Mouse (Mus musculus): ENCODE results near the gene Oxsr1.
"Not testable (repeated sequence)": the region's sequence is repeated elsewhere in the genome, so short reads cannot be mapped to it uniquely, and the experiment has no call there.

The Oxsr1 gene

GRCm38 (mm10) chr9:119322289-119323259 is at the start of gene Oxsr1:
Oxsr1 (minus strand) TSS chr9:119322427.
- peak; percentile 98 for DNase-seq (ENCODE audit: low read depth, low spot score)

GRCm38 (mm10) chr9:119371251-119371650 is 49.0 kb upstream of the Oxsr1 start:
- no peak for DNase-seq (ENCODE audit: low read depth, low spot score)

- DNase-seq (ENCODE audit: low read depth, low spot score), result not testable (repeated sequence)
These were observed 48.5 kb upstream of the Oxsr1 start for GRCm38 (mm10) chr9:119370770-119371169.

- DNase-seq (ENCODE audit: low read depth, low spot score), result no peak
These were observed 46.1 kb upstream of the Oxsr1 start for GRCm38 (mm10) chr9:119368367-119368766.

- DNase-seq (ENCODE audit: low read depth, low spot score), result no peak
These were observed 43.1 kb upstream of the Oxsr1 start, which contains the start of gene Slc22a14 for GRCm38 (mm10) chr9:119365284-119365683. Slc22a14 (minus strand) TSS chr9:119365553.

GRCm38 (mm10) chr9:119363229-119363628 is 41.0 kb upstream of the Oxsr1 start:
- DNase-seq (ENCODE audit: low read depth, low spot score), result no peak

GRCm38 (mm10) chr9:119361416-119361815 is 39.2 kb upstream of the Oxsr1 start:
- no peak for DNase-seq (ENCODE audit: low read depth, low spot score)

- no peak for DNase-seq (ENCODE audit: low read depth, low spot score)
These were observed 35.8 kb upstream of the Oxsr1 start for GRCm38 (mm10) chr9:119358058-119358429.

- peak; percentile 82 for DNase-seq (ENCODE audit: low read depth, low spot score)
These were observed 35.3 kb upstream of the Oxsr1 start, which contains the start of gene Xylb for GRCm38 (mm10) chr9:119357331-119358057. Xylb (plus strand) TSS chr9:119357381.

GRCm38 (mm10) chr9:119355943-119356342 is 33.7 kb upstream of the Oxsr1 start:
- DNase-seq (ENCODE audit: low read depth, low spot score), result no peak

- no peak for DNase-seq (ENCODE audit: low read depth, low spot score)
These were observed 31.7 kb upstream of the Oxsr1 start for GRCm38 (mm10) chr9:119353926-119354325.

- DNase-seq (ENCODE audit: low read depth, low spot score), result peak; percentile 88
These were observed 29.8 kb upstream of the Oxsr1 start for GRCm38 (mm10) chr9:119352060-119352459.

- no peak for DNase-seq (ENCODE audit: low read depth, low spot score)
These were observed 28.9 kb upstream of the Oxsr1 start for GRCm38 (mm10) chr9:119350947-119351705.

GRCm38 (mm10) chr9:119350531-119350930 is 28.3 kb upstream of the Oxsr1 start:
- DNase-seq (ENCODE audit: low read depth, low spot score), result no peak

- DNase-seq (ENCODE audit: low read depth, low spot score), result no peak
These were observed 24.1 kb upstream of the Oxsr1 start for GRCm38 (mm10) chr9:119346376-119346775.

- no peak for DNase-seq (ENCODE audit: low read depth, low spot score)
These were observed 20.5 kb upstream of the Oxsr1 start for GRCm38 (mm10) chr9:119342728-119343127.

GRCm38 (mm10) chr9:119340909-119341816 is 18.9 kb upstream of the Oxsr1 start, which contains the start of gene Myd88:
Myd88 (minus strand) TSS chr9:119341411.
- DNase-seq (ENCODE audit: low read depth, low spot score), result peak; percentile 96

- DNase-seq (ENCODE audit: low read depth, low spot score), result no peak
These were observed 18.0 kb upstream of the Oxsr1 start for GRCm38 (mm10) chr9:119340212-119340580.

GRCm38 (mm10) chr9:119339558-119340211 is 17.5 kb upstream of the Oxsr1 start, which contains the start of gene Acaa1a:
Acaa1a (plus strand) TSS chr9:119339676.
- DNase-seq (ENCODE audit: low read depth, low spot score), result peak; percentile 82

GRCm38 (mm10) chr9:119339106-119339505 is 16.9 kb upstream of the Oxsr1 start:
- no peak for DNase-seq (ENCODE audit: low read depth, low spot score)

Data from CD4-positive, CD25-positive, alpha-beta regulatory T cell, adult 2 months (primary cell).